Mouse (Mus musculus): Measurements from ENCODE around the gene Trim65.
A peak's percentile ranks its signal among the peaks of the same experiment; 100 is the strongest.

The Trim65 gene

GRCm38 (mm10) chr11:116088741-116089394 is 42.1 kb downstream of the Trim65 start:
- no peak for DNase-seq (ENCODE audit: low spot score)

- DNase-seq (ENCODE audit: low spot score) = no peak
Observed at GRCm38 (mm10) chr11:116088188-116088587, 42.7 kb downstream of the Trim65 start.

- peak; percentile 59 for DNase-seq (ENCODE audit: low spot score)
Observed at GRCm38 (mm10) chr11:116087194-116088130, 43.5 kb downstream of the Trim65 start.

GRCm38 (mm10) chr11:116086258-116087193 is 44.4 kb downstream of the Trim65 start, which contains the start of gene Wbp2:
Gene Wbp2, minus strand, starts transcription at chr11:116086995.
- DNase-seq (ENCODE audit: low spot score) = peak; percentile 99

- DNase-seq (ENCODE audit: low spot score) = no peak
Observed at GRCm38 (mm10) chr11:116084166-116084565, 46.8 kb downstream of the Trim65 start.

GRCm38 (mm10) chr11:116083096-116083672 is 47.7 kb downstream of the Trim65 start:
- no peak for DNase-seq (ENCODE audit: low spot score)

- no peak for DNase-seq (ENCODE audit: low spot score)
Observed at GRCm38 (mm10) chr11:116081081-116081480, 49.8 kb downstream of the Trim65 start.

GRCm38 (mm10) chr11:116079511-116079910 is 51.4 kb downstream of the Trim65 start:
- DNase-seq (ENCODE audit: low spot score) = peak; percentile 73

- no peak for DNase-seq (ENCODE audit: low spot score)
Observed at GRCm38 (mm10) chr11:116078676-116079320, 52.1 kb downstream of the Trim65 start.

- DNase-seq (ENCODE audit: low spot score) = no peak
Observed at GRCm38 (mm10) chr11:116078221-116078620, 52.7 kb downstream of the Trim65 start.

- DNase-seq (ENCODE audit: low spot score) = no peak
Observed at GRCm38 (mm10) chr11:116077446-116078204, 53.3 kb downstream of the Trim65 start, which contains the start of gene Unc13d. Gene Unc13d, minus strand, starts transcription at chr11:116077961.

- no peak for DNase-seq (ENCODE audit: low spot score)
Observed at GRCm38 (mm10) chr11:116076836-116077235, 54.1 kb downstream of the Trim65 start.

GRCm38 (mm10) chr11:116076266-116076540 is 54.7 kb downstream of the Trim65 start:
- DNase-seq (ENCODE audit: low spot score) = no peak

- DNase-seq (ENCODE audit: low spot score) = no peak
Observed at GRCm38 (mm10) chr11:116075539-116076265, 55.2 kb downstream of the Trim65 start.

- no peak for DNase-seq (ENCODE audit: low spot score)
Observed at GRCm38 (mm10) chr11:116074436-116074991, 56.4 kb downstream of the Trim65 start.

GRCm38 (mm10) chr11:116072608-116073007 is 58.3 kb downstream of the Trim65 start:
- no peak for DNase-seq (ENCODE audit: low spot score)

Measured in left cerebral cortex, adult 11 months (tissue).